Mouse (Mus musculus): ENCODE measurements around the gene Crhr1. TPM values are rescaled to one million over a fixed set of nuclear protein-coding genes. Genes with fewer than 3 reads are reported as not detected.

Gene Crhr1
- polyA plus RNA-seq, 1 experiment from 2014 or later, result not detected

- WGBS (ENCODE audit: insufficient replicate concordance), result 74% methylated on average over 7 of the region's 7 CpGs
- TF ChIP-seq CTCF (IDR thresholded peaks at IDR 0.05; ENCODE audit: low read depth) (no peak), EP300 (IDR thresholded peaks at IDR 0.05; ENCODE audit: low read depth) (no peak)
- Histone ChIP-seq H3K27ac (ENCODE audit: low read depth) (no peak overlapping the region), H3K27me3 (ENCODE audit: insufficient read depth, low read length) (0 out of 2 replicates have a peak, but pooled peaks cover 3% of the 10 kb centered on the region), H3K4me1 (ENCODE audit: insufficient read depth) (no peaks in the 10 kb centered on the region), H3K4me2 (ENCODE audit: low read depth, low read length) (no peak overlapping the region), H3K4me3 (ENCODE audit: low read depth, low read length) (no peak overlapping the region), H3K36me3 (replicated peaks; ENCODE audit: insufficient read depth, low read length) (no peaks in the 10 kb centered on the region), H3K9ac (replicated peaks) (no peak overlapping the region), H3K9me3 (ENCODE audit: low read length) (no peaks in the 10 kb centered on the region)
- DNase-seq (no peak), ATAC-seq (no peak)
Measured at GRCm38 (mm10) chr11:104096536-104096935, 36.1 kb upstream of the Crhr1 start.

DNA sequence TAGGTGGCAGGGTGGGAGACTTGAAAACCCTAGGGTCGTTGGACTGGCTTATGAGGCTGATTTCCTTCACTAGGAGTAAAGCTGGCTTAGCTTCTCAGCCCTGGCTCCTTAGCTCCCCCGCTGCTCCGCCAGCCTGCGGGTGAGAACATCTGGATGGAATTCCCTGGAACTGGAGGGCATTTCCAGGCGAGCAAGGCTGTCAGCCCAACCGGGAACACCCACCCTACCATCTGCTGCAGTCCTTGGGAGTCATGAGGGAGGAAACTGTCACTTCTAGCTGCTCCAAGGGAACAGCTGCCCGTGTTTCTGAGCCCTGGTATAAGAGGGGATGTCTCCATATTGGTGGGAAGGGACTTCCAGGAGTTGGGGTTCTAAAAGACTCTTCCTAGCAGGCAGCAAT, 33.1 kb upstream of the Crhr1 start:
- no peak for TF ChIP-seq EP300 (IDR thresholded peaks at IDR 0.05; ENCODE audit: low read depth)
- TF ChIP-seq CTCF (IDR thresholded peaks at IDR 0.05; ENCODE audit: low read depth), result no peak
- DNase-seq (no peak), ATAC-seq (no peak)
- H3K4me2 ChIP-seq (ENCODE audit: low read depth, low read length), result no peak overlapping the region
- H3K4me1 ChIP-seq (ENCODE audit: insufficient read depth), result no peaks in the 10 kb centered on the region
- H3K4me3 ChIP-seq (ENCODE audit: low read depth, low read length), result no peak overlapping the region
- WGBS (ENCODE audit: insufficient replicate concordance), result 18% methylated on average over 7 of the region's 7 CpGs
- H3K36me3 ChIP-seq (replicated peaks; ENCODE audit: insufficient read depth, low read length), result no peaks in the 10 kb centered on the region
- H3K27ac ChIP-seq (ENCODE audit: low read depth), result no peak overlapping the region
- no peaks in the 10 kb centered on the region for H3K9me3 ChIP-seq (ENCODE audit: low read length)
- H3K9ac ChIP-seq (replicated peaks), result no peak overlapping the region
- 0 out of 2 replicates have a peak, but pooled peaks cover 3% of the 10 kb centered on the region for H3K27me3 ChIP-seq (ENCODE audit: insufficient read depth, low read length)

GRCm38 (mm10) chr11:104102641-104103040, 30.0 kb upstream of the Crhr1 start:
- Histone ChIP-seq H3K4me1 (ENCODE audit: insufficient read depth) (no peaks in the 10 kb centered on the region), H3K9me3 (ENCODE audit: low read length) (no peaks in the 10 kb centered on the region), H3K27me3 (ENCODE audit: insufficient read depth, low read length) (0 out of 2 replicates have a peak, but pooled peaks cover 3% of the 10 kb centered on the region), H3K4me2 (ENCODE audit: low read depth, low read length) (no peak overlapping the region), H3K36me3 (replicated peaks; ENCODE audit: insufficient read depth, low read length) (no peaks in the 10 kb centered on the region), H3K9ac (replicated peaks) (no peak overlapping the region), H3K4me3 (ENCODE audit: low read depth, low read length) (no peak overlapping the region), H3K27ac (ENCODE audit: low read depth) (no peak overlapping the region)
- no peak for ATAC-seq
- 48% methylated on average over 8 of the region's 8 CpGs for WGBS (ENCODE audit: insufficient replicate concordance)
- DNase-seq, result no peak
- TF ChIP-seq CTCF (IDR thresholded peaks at IDR 0.05; ENCODE audit: low read depth), result no peak
- no peak for TF ChIP-seq EP300 (IDR thresholded peaks at IDR 0.05; ENCODE audit: low read depth)

- Histone ChIP-seq H3K4me2 (ENCODE audit: low read depth, low read length) (no peak overlapping the region), H3K4me1 (ENCODE audit: insufficient read depth) (no peaks in the 10 kb centered on the region), H3K9ac (replicated peaks) (no peak overlapping the region), H3K9me3 (ENCODE audit: low read length) (no peaks in the 10 kb centered on the region), H3K36me3 (replicated peaks; ENCODE audit: insufficient read depth, low read length) (no peaks in the 10 kb centered on the region), H3K27me3 (ENCODE audit: insufficient read depth, low read length) (no peaks in the 10 kb centered on the region), H3K27ac (ENCODE audit: low read depth) (no peak overlapping the region), H3K4me3 (ENCODE audit: low read depth, low read length) (no peak overlapping the region)
- DNase-seq (no peak), ATAC-seq (no peak)
- TF ChIP-seq CTCF (IDR thresholded peaks at IDR 0.05; ENCODE audit: low read depth) (no peak), EP300 (IDR thresholded peaks at IDR 0.05; ENCODE audit: low read depth) (no peak)
- WGBS (ENCODE audit: insufficient replicate concordance), result 71% methylated on average over 5 of the region's 5 CpGs
Measured at GRCm38 (mm10) chr11:104106329-104106728, 26.3 kb upstream of the Crhr1 start.

DNA sequence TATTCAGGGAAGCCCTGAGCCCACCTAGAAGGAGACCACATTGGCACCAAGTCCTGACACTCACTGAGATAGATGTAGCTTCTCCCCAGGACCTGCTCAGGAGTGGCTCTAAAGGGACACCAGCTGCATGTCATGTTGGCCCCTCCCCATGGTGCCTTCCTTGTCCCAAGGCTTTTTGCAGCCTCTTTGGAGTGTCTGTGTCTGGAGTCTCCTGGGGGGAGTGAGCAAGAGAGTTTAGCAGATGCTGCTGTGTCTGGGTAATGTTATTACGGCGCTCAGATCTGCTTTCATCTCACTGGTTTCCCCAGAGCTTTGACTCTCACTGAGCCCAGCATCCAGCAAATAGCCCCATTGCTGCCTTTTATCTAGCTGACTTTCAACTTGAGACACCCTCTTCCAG, 25.7 kb upstream of the Crhr1 start:
- Histone ChIP-seq H3K4me2 (ENCODE audit: low read depth, low read length) (no peak overlapping the region), H3K4me3 (ENCODE audit: low read depth, low read length) (no peak overlapping the region), H3K27ac (ENCODE audit: low read depth) (no peak overlapping the region), H3K36me3 (replicated peaks; ENCODE audit: insufficient read depth, low read length) (no peaks in the 10 kb centered on the region), H3K27me3 (ENCODE audit: insufficient read depth, low read length) (no peaks in the 10 kb centered on the region), H3K9ac (replicated peaks) (no peak overlapping the region), H3K4me1 (ENCODE audit: insufficient read depth) (no peaks in the 10 kb centered on the region), H3K9me3 (ENCODE audit: low read length) (no peaks in the 10 kb centered on the region)
- DNase-seq (no peak), ATAC-seq (no peak)
- WGBS (ENCODE audit: insufficient replicate concordance), result 48% methylated on average over 2 of the region's 2 CpGs
- TF ChIP-seq EP300 (IDR thresholded peaks at IDR 0.05; ENCODE audit: low read depth), result no peak
- TF ChIP-seq CTCF (IDR thresholded peaks at IDR 0.05; ENCODE audit: low read depth), result no peak

DNA sequence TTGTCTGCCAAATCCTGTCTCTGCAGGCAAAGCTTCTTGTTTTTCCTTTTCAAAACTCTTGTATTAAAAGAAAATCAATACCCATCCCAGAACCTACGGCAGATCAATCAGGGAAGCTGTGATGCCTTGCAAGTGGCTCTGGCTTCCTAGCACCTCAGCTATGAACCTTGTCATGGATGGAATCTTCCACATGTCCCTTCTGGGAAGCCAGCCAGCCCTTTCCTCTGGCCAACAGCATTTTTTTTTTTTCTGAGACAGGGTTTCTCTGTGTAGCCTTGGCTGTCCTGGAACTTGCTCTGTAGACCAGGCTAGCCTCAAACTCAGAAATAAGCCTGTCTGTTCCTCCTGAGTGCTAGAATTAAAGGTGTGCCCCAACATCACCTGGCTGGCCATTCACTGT, 22.3 kb upstream of the Crhr1 start:
- DNase-seq (no peak), ATAC-seq (no peak)
- no peak overlapping the region for H3K4me2 ChIP-seq (ENCODE audit: low read depth, low read length)
- 48% methylated on average over 1 of the region's 1 CpGs for WGBS (ENCODE audit: insufficient replicate concordance)
- H3K4me3 ChIP-seq (ENCODE audit: low read depth, low read length), result no peak overlapping the region
- no peaks in the 10 kb centered on the region for H3K4me1 ChIP-seq (ENCODE audit: insufficient read depth)
- H3K27ac ChIP-seq (ENCODE audit: low read depth), result no peak overlapping the region
- H3K9ac ChIP-seq (replicated peaks), result no peak overlapping the region
- no peaks in the 10 kb centered on the region for H3K36me3 ChIP-seq (replicated peaks; ENCODE audit: insufficient read depth, low read length)
- TF ChIP-seq CTCF (IDR thresholded peaks at IDR 0.05; ENCODE audit: low read depth) (no peak), EP300 (IDR thresholded peaks at IDR 0.05; ENCODE audit: low read depth) (no peak)
- no peaks in the 10 kb centered on the region for H3K9me3 ChIP-seq (ENCODE audit: low read length)
- H3K27me3 ChIP-seq (ENCODE audit: insufficient read depth, low read length), result no peaks in the 10 kb centered on the region

GRCm38 (mm10) chr11:104111851-104112250, 20.8 kb upstream of the Crhr1 start:
- ATAC-seq (no peak), DNase-seq (no peak)
- Histone ChIP-seq H3K36me3 (replicated peaks; ENCODE audit: insufficient read depth, low read length) (no peaks in the 10 kb centered on the region), H3K4me2 (ENCODE audit: low read depth, low read length) (no peak overlapping the region), H3K9ac (replicated peaks) (no peak overlapping the region), H3K27me3 (ENCODE audit: insufficient read depth, low read length) (no peaks in the 10 kb centered on the region), H3K4me3 (ENCODE audit: low read depth, low read length) (no peak overlapping the region), H3K9me3 (ENCODE audit: low read length) (no peaks in the 10 kb centered on the region), H3K27ac (ENCODE audit: low read depth) (no peak overlapping the region), H3K4me1 (ENCODE audit: insufficient read depth) (no peaks in the 10 kb centered on the region)
- no peak for TF ChIP-seq EP300 (IDR thresholded peaks at IDR 0.05; ENCODE audit: low read depth)
- TF ChIP-seq CTCF (IDR thresholded peaks at IDR 0.05; ENCODE audit: low read depth), result no peak
- WGBS (ENCODE audit: insufficient replicate concordance), result 61% methylated on average over 11 of the region's 11 CpGs

Data from liver, postnatal 0 days (tissue).